In the genomic region with DNA sequence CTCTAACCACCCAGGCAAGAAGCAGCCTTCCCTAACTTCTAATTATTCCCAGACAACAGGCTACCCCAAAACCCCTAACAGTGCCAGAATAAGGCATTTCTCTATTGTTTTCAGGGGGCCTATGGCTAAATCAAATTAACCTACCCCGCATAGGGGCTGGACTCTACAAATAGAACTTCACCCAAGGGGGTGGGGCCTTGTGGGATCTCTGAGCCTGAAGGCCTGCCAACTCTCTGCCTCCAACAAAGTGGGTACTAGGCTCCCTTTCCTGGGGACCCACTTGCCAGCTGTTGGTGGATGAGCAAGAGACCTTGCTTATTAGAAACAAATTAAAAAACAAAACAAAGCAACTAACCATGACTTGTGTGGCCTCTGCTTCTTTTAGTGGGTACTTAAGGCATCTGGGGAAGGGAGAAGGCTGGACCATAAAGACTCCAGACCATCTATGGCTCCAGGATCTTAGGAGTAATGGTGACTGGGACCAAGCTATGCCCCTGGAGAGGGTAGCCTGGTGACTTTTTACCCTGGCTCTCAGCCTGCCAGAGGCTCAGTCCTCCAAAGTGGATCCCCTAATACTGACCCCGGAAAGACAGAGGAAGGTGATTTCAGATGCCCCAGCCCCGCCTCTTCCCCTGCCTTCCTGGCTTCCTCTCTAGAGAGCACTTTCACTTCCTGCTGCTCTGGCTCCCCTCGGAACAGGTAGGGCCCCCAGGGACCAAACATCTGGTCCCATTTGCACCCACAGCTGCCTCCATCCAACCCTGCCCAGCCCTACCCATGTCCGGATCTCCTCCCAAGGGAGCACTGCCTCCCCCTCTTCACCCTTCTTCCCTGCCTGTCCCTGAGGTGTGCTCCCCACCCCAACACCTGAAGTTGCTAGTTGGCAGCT, we compare ENCODE assay signal across 8 mouse cellular contexts. TPM values are rescaled to one million over a fixed set of nuclear protein-coding genes. Genes with fewer than 3 reads are reported as not detected.
DNase-seq lines count a peak whose midpoint lies in the region; ATAC-seq and TF ChIP-seq lines count a peak whose summit lies in the region.
"Had no signal": no experiment of that assay in that cellular context is flagged by ENCODE, and none has a peak within 500 bp of the region (broad histone marks: within the 10 kb centered on the region; RNA-seq: fewer than 3 reads in every experiment).

A gene (plus strand): TSS at position 663 of the 889 bp plus-strand sequence.

- no peaks in the 10 kb centered on the region for H3K27me3 ChIP-seq in limb, embryonic 15.5 days
- H3K27me3 ChIP-seq in spleen, adult 2 months (ENCODE audit: control insufficient read depth, insufficient read depth, low read length) = no peaks in the 10 kb centered on the region
- H3K27me3 ChIP-seq in forebrain, embryonic 15.5 days = no peaks in the 10 kb centered on the region
- no peaks in the 10 kb centered on the region for H3K27me3 ChIP-seq in midbrain, embryonic 14.5 days (ENCODE audit: control insufficient read depth, insufficient read depth, low read length)
- H3K27me3 ChIP-seq: lung, embryonic 15.5 days had no signal

- no peak for TF ChIP-seq POLR2A in bone marrow, adult 2 months (IDR thresholded peaks at IDR 0.05; ENCODE audit: borderline replicate concordance, control insufficient read depth, low read depth, low read length)
- TF ChIP-seq POLR2A in spleen, adult 2 months (IDR thresholded peaks at IDR 0.05; ENCODE audit: low read depth, low read length) = peak; percentile 44; the same call in 1 of the 2 replicates

- H3K27ac ChIP-seq in bone marrow, adult 2 months (ENCODE audit: control insufficient read depth, insufficient read depth, low read depth, low read length, poor library complexity) = peak within 1 kb of the TSS; percentile 70
- H3K27ac ChIP-seq in limb, embryonic 15.5 days = peak within 1 kb of the TSS; percentile 40
- H3K27ac ChIP-seq in spleen, adult 2 months (ENCODE audit: insufficient read depth, low read length) = peak within 1 kb of the TSS; percentile 88
- no peak within 1 kb of the TSS for H3K27ac ChIP-seq in forebrain, embryonic 15.5 days (replicated peaks)
- no peak within 1 kb of the TSS for H3K27ac ChIP-seq in midbrain, embryonic 14.5 days (replicated peaks; ENCODE audit: low read depth, low read length)
- H3K27ac ChIP-seq: lung, embryonic 15.5 days had no signal

- no peaks in the 10 kb centered on the region for H3K9me3 ChIP-seq in limb, embryonic 15.5 days
- no peaks in the 10 kb centered on the region for H3K9me3 ChIP-seq in forebrain, embryonic 15.5 days
- no peaks in the 10 kb centered on the region for H3K9me3 ChIP-seq in midbrain, embryonic 14.5 days (ENCODE audit: control insufficient read depth, low read length)
- H3K9me3 ChIP-seq: lung, embryonic 15.5 days had no signal

- peak; percentile 83 for ATAC-seq in CD4-positive, CD25-positive, alpha-beta regulatory T cell, adult 4 months
- ATAC-seq in limb, embryonic 15.5 days (ENCODE audit: insufficient number of reproducible peaks, low FRiP score, low TSS enrichment, low read depth) = no peak
- ATAC-seq in erythroid progenitor cell, adult 5-6 weeks (replicated peaks; ENCODE audit: low FRiP score, poor library complexity, severe bottlenecking) = no peak
- no peak for ATAC-seq in forebrain, embryonic 15.5 days (replicated peaks)
- no peak for ATAC-seq in midbrain, embryonic 14.5 days (ENCODE audit: low FRiP score, low TSS enrichment)

- H3K36me3 ChIP-seq in limb, embryonic 15.5 days = peaks cover 39% of the 10 kb centered on the region
- no peaks in the 10 kb centered on the region for H3K36me3 ChIP-seq in spleen, adult 2 months (ENCODE audit: control insufficient read depth, insufficient read depth, low read length)
- peaks cover 4% of the 10 kb centered on the region; the same call in 1 of the 2 replicates for H3K36me3 ChIP-seq in forebrain, embryonic 15.5 days
- peaks cover 31% of the 10 kb centered on the region for H3K36me3 ChIP-seq in midbrain, embryonic 14.5 days (ENCODE audit: control insufficient read depth, insufficient read depth, low read length)
- H3K36me3 ChIP-seq: lung, embryonic 15.5 days had no signal

- no peak within 1 kb of the TSS for H3K9ac ChIP-seq in limb, embryonic 15.5 days
- H3K9ac ChIP-seq in forebrain, embryonic 15.5 days (replicated peaks) = no peak within 1 kb of the TSS
- no peak within 1 kb of the TSS for H3K9ac ChIP-seq in midbrain, embryonic 14.5 days (replicated peaks; ENCODE audit: low read length)
- H3K9ac ChIP-seq: lung, embryonic 15.5 days had no signal

- WGBS in bone marrow, adult 2 months = 17% methylated on average over 5 of the region's 5 CpGs
- WGBS in limb, embryonic 15.5 days = 53% methylated on average over 5 of the region's 5 CpGs
- WGBS in spleen, adult 2 months = 10% methylated on average over 5 of the region's 5 CpGs
- 79% methylated on average over 5 of the region's 5 CpGs for whole genome bisulfite sequencing in forebrain, embryonic 15.5 days
- WGBS in midbrain, embryonic 14.5 days = 85% methylated on average over 5 of the region's 5 CpGs

- peak within 1 kb of the TSS; percentile 81 for H3K4me3 ChIP-seq in bone marrow, adult 2 months (replicated peaks; ENCODE audit: control insufficient read depth, low read depth, low read length)
- no peak within 1 kb of the TSS for H3K4me3 ChIP-seq in limb, embryonic 15.5 days
- H3K4me3 ChIP-seq in spleen, adult 2 months (ENCODE audit: extremely low read depth, insufficient read depth, insufficient read length) = peak within 1 kb of the TSS; percentile 55
- H3K4me3 ChIP-seq in forebrain, embryonic 15.5 days = no peak within 1 kb of the TSS
- no peak within 1 kb of the TSS for H3K4me3 ChIP-seq in midbrain, embryonic 14.5 days (replicated peaks; ENCODE audit: low read depth, low read length)
- H3K4me3 ChIP-seq: lung, embryonic 15.5 days had no signal

- H3K4me2 ChIP-seq in limb, embryonic 15.5 days = no peak within 1 kb of the TSS
- no peak within 1 kb of the TSS for H3K4me2 ChIP-seq in forebrain, embryonic 15.5 days (replicated peaks)
- no peak within 1 kb of the TSS for H3K4me2 ChIP-seq in midbrain, embryonic 14.5 days (ENCODE audit: low read length)
- H3K4me2 ChIP-seq: lung, embryonic 15.5 days had no signal

- DNase-seq in spleen, adult 2 months (ENCODE audit: low read depth in 1 of 2, low spot score in 2 of 2) = peak; percentile 72 to 92
- no peak for DNase-seq in midbrain, embryonic 14.5 days

- no peak for TF ChIP-seq CTCF in bone marrow, adult 2 months (IDR thresholded peaks at IDR 0.05; ENCODE audit: control insufficient read depth, insufficient read depth, low read length)
- TF ChIP-seq CTCF in spleen, adult 2 months (IDR thresholded peaks at IDR 0.05; ENCODE audit: extremely low read depth, insufficient read depth, insufficient read length, insufficient replicate concordance) = no peak

- peaks cover 3% of the 10 kb centered on the region; the same call in 1 of the 2 replicates for H3K4me1 ChIP-seq in bone marrow, adult 2 months (ENCODE audit: control insufficient read depth, insufficient read depth, low read length)
- H3K4me1 ChIP-seq in limb, embryonic 15.5 days = peaks cover 27% of the 10 kb centered on the region
- peaks cover 51% of the 10 kb centered on the region for H3K4me1 ChIP-seq in spleen, adult 2 months (ENCODE audit: control insufficient read depth, insufficient read depth, insufficient read length)
- H3K4me1 ChIP-seq in forebrain, embryonic 15.5 days = no peaks in the 10 kb centered on the region
- H3K4me1 ChIP-seq in midbrain, embryonic 14.5 days (ENCODE audit: control insufficient read depth, insufficient read depth, low read length) = no peaks in the 10 kb centered on the region

RNA-seq across cellular contexts. Expression of the gene that starts here (rescaled TPM):
- polyA plus RNA-seq in CD4-positive, CD25-positive, alpha-beta regulatory T cell, adult 4 months (2017; shearing (Covaris generic)) = 100 to 1,000 TPM; 197 to 273 TPM
- 29.1 and 94.3 TPM in 2 replicates for polyA plus RNA-seq in bone marrow, adult 2 months (2011; ENCODE audit: insufficient read depth, insufficient read length, low replicate concordance, missing spikeins)
- polyA plus RNA-seq in limb, embryonic 15.5 days (2015; fragmentation: Nextera tagmentation; extraction: Ambion mirVana) = 4.7 and 5.6 TPM in 2 replicates
- polyA plus RNA-seq in spleen, adult 2 months (2012; rRNA removed) = 35.4 and 36.4 TPM in 2 replicates
- total RNA-seq in erythroid progenitor cell, adult 5-6 weeks (2015; ENCODE audit: low replicate concordance) = 4.3 and 8.8 TPM in 2 replicates
- 5.4 and 19.4 TPM in 2 replicates for total RNA-seq in erythroid progenitor cell, adult 5-6 weeks (2017; ENCODE audit: low replicate concordance)
- polyA plus RNA-seq in forebrain, embryonic 15.5 days (2015; fragmentation: Nextera tagmentation; extraction: Ambion mirVana) = 1.8 and 2.5 TPM in 2 replicates
- 1.1 and 2.4 TPM in 2 replicates for polyA plus RNA-seq in midbrain, embryonic 14.5 days (2014; fragmentation: Nextera tagmentation; extraction: Ambion mirVana)

Comparison
In these comparisons a context has a peak if more than half of its experiments do, and no peak if none do; other contexts are left out.
1. H3K27ac ChIP-seq: peak in bone marrow, adult 2 months (single experiment), limb, embryonic 15.5 days (single experiment) and spleen, adult 2 months (single experiment); none in forebrain, embryonic 15.5 days (single experiment) and midbrain, embryonic 14.5 days (single experiment).
2. H3K4me3 ChIP-seq: peak in bone marrow, adult 2 months (single experiment) and spleen, adult 2 months (single experiment); none in limb, embryonic 15.5 days (single experiment), forebrain, embryonic 15.5 days (single experiment) and midbrain, embryonic 14.5 days (single experiment).